Mouse (Mus musculus) kidney, postnatal 0 days (tissue): ENCODE data around the gene Myf6. TPM values are rescaled to one million over a fixed set of nuclear protein-coding genes. Genes with fewer than 3 reads are reported as not detected.

Source experiments
- ATAC-seq: fragments of 200-750 bp; cut with Nextera tagmentation; replicated peaks from 2 replicates; pipeline ENCODE4 v1.8.0; 2017; ENCODE audit warnings: low read depth, moderate number of reproducible peaks, moderate TSS enrichment, moderate library complexity; ENCODE audit not compliant: low FRiP score
- DNase-seq: peaks from one replicate; pipeline ENCODE4 v3.0.0-alpha.2; 2016; ENCODE audit warnings: low spot score
- H3K27ac ChIP-seq: fragments of 300-500 bp; sonication (generic); 2 replicates; pipeline ENCODE4 v1.5.1; 2014; ENCODE audit warnings: mild to moderate bottlenecking
- H3K27me3 ChIP-seq: fragments of 300-500 bp; sonication (generic); 2 replicates; pipeline ENCODE4 v1.6.1; 2014; ENCODE audit warnings: low read length, mixed read lengths; ENCODE audit not compliant: insufficient read depth
- H3K36me3 ChIP-seq: fragments of 300-500 bp; sonication (generic); 2 replicates; pipeline ENCODE4 v1.6.1; 2014; ENCODE audit warnings: low read length, mixed read lengths; ENCODE audit not compliant: insufficient read depth
- H3K4me1 ChIP-seq: fragments of 300-500 bp; sonication (generic); replicated peaks from 2 replicates; pipeline ENCODE4 v1.6.1; 2014; ENCODE audit warnings: antibody characterized with exemption, low read length, mixed read lengths; ENCODE audit not compliant: insufficient read depth
- H3K4me2 ChIP-seq: fragments of 300-500 bp; sonication (generic); 2 replicates; pipeline ENCODE4 v1.6.1; 2014; ENCODE audit warnings: mild to moderate bottlenecking, low read length, moderate library complexity, mixed read lengths
- H3K4me3 ChIP-seq: fragments of 300-500 bp; sonication (generic); replicated peaks from 2 replicates; pipeline ENCODE4 v1.5.1; 2014; ENCODE audit warnings: low read depth, low read length
- H3K9ac ChIP-seq: fragments of 300-500 bp; sonication (generic); 2 replicates; pipeline ENCODE4 v1.6.1; 2014; ENCODE audit warnings: low read depth, low read length
- H3K9me3 ChIP-seq: fragments of 300-500 bp; sonication (generic); replicated peaks from 2 replicates; pipeline ENCODE4 v1.6.1; 2016; ENCODE audit warnings: low read length, inconsistent platforms, mixed read lengths
- CTCF ChIP-seq: IDR thresholded peaks from 2 replicates; pipeline ENCODE4 v1.5.1; 2016; ENCODE audit warnings: antibody characterized with exemption, low read depth, mild to moderate bottlenecking, moderate library complexity
- WGBS: fragments of 180-500 bp; shearing (Covaris S2); extraction: QIAGEN DNeasy Blood & Tissue Kit; methylation state at CpG from one replicate; pipeline ENCODE4 v1.1.7; 2014; 5-methylcytosine and 5-hydroxymethylcytosine counted together
- polyA plus RNA-seq: library from polyadenylated mRNA; unstranded; fragments of >200 nt; fragmentation: Nextera tagmentation; extraction: Ambion mirVana; gene quantifications from 2 replicates; pipeline ENCODE4 v1.2.1, GENCODE M21; 2015

The Myf6 gene
- polyA plus RNA-seq, 1 experiment from 2014 or later, result not detected

DNA sequence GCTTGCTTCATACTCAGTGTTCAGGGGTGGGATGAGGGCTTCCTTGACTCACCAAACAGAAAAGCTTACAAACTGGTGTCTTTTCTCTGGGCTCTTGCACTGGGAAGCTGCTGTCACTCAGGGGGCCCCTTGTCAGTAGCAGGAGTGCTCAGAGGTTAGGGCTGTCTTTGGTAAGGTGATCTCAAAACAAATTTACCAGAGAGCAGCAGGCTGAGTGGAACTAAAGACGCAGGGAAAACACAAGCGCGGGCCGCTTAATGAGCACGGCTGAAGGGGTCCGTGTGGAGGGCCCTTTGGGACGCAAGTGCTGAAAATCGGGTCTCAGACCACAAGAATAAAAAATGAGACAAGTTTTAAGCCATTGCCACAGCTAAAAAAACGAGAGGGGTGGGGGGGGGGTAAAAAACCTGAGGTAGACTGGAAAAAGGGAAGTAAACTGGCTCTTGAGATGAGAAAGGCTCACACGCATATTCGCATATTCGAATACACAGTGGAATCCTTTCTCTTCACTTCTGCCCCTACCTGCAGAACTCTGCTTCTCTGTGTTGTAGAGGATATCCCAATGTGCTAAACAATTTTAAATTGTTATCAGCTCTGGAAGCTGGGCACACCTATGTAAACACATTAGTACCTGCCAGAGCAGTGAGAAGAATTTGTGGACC, 5.8 kb downstream of the Myf6 start:
- Histone ChIP-seq H3K27ac (no peak overlapping the region), H3K27me3 (0 out of 2 replicates have a peak, but pooled peaks cover 4% of the 10 kb centered on the region), H3K4me3 (no peak overlapping the region), H3K9ac (no peak overlapping the region), H3K36me3 (no peaks in the 10 kb centered on the region), H3K9me3 (no peaks in the 10 kb centered on the region), H3K4me1 (no peaks in the 10 kb centered on the region), H3K4me2 (no peak overlapping the region)
- ATAC-seq (no peak), DNase-seq (no peak)
- WGBS, result 27% methylated on average over 12 of the region's 12 CpGs
- no peak for TF ChIP-seq CTCF

DNA sequence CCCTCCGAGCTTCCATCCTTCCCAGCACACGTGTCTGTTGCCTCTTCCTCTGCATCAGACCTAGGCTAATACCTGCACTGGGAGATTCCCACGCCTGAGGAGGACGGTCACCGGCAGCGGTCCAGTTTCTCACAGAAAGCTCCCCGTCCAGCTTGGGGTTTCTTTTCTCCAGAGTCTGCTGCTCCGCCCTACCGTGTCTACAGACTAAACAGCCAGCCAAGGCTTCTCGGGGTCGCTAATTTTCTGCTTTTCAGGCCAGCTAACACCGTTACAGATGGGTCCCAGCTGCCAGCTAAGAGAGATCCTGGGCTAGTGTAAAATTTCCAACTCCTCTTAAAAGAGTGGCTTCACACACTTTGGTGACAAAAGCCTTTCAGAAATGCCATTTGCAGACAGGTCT, 7.8 kb downstream of the Myf6 start:
- ATAC-seq (no peak), DNase-seq (peak; percentile 24)
- H3K9me3 ChIP-seq, result no peaks in the 10 kb centered on the region
- no peak overlapping the region for H3K4me2 ChIP-seq
- no peak overlapping the region for H3K4me3 ChIP-seq
- WGBS, result 28% methylated on average over 12 of the region's 12 CpGs
- no peak overlapping the region for H3K9ac ChIP-seq
- H3K36me3 ChIP-seq, result no peaks in the 10 kb centered on the region
- TF ChIP-seq CTCF, result no peak
- 0 out of 2 replicates have a peak, but pooled peaks cover 4% of the 10 kb centered on the region for H3K27me3 ChIP-seq
- H3K4me1 ChIP-seq, result no peaks in the 10 kb centered on the region
- H3K27ac ChIP-seq, result no peak overlapping the region

- Histone ChIP-seq H3K4me3 (no peak within 1 kb of the TSS), H3K27me3 (0 out of 2 replicates have a peak, but pooled peaks cover 4% of the 10 kb centered on the region), H3K9ac (no peak within 1 kb of the TSS), H3K4me2 (no peak within 1 kb of the TSS), H3K27ac (no peak within 1 kb of the TSS), H3K9me3 (no peaks in the 10 kb centered on the region), H3K4me1 (no peaks in the 10 kb centered on the region), H3K36me3 (no peaks in the 10 kb centered on the region)
- DNase-seq, result no peak
- no peak for ATAC-seq
- 57% methylated on average over 8 of the region's 8 CpGs for WGBS
- TF ChIP-seq CTCF, result no peak
Measured at GRCm38 (mm10) chr10:107485870-107486269, 8.7 kb downstream of the Myf6 start, which contains the start of gene Myf5. Gene Myf5 (minus strand): TSS chr10:107486134.

GRCm38 (mm10) chr10:107484050-107484449, 10.5 kb downstream of the Myf6 start:
- no peaks in the 10 kb centered on the region for H3K36me3 ChIP-seq
- H3K4me2 ChIP-seq, result no peak overlapping the region
- no peak overlapping the region for H3K27ac ChIP-seq
- H3K27me3 ChIP-seq, result 0 out of 2 replicates have a peak, but pooled peaks cover 4% of the 10 kb centered on the region
- ATAC-seq, result peak; percentile 33; the same call in 1 of the 2 replicates
- no peak for TF ChIP-seq CTCF
- no peaks in the 10 kb centered on the region for H3K9me3 ChIP-seq
- DNase-seq, result no peak
- H3K9ac ChIP-seq, result no peak overlapping the region
- WGBS, result 51% methylated on average over 10 of the region's 10 CpGs
- H3K4me3 ChIP-seq, result no peak overlapping the region
- H3K4me1 ChIP-seq, result no peaks in the 10 kb centered on the region

DNA sequence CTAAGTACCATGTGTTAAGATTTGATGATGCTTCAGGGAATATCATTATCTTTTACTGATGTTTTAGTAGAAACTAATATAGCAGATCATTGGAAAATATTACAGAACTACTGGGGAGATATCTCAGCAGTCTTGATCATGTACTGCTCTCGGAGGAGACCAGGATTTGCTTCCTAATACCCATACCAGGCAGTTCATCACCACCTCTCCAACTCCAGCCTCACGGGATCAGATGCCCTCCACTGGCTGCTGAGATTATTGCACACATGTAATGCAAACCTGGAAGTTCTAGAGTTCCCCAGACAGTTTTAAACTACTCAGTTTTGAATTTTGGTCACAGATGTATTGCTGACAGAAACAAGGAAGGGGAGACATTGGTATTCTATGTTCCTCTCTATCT, 21.0 kb downstream of the Myf6 start:
- no peaks in the 10 kb centered on the region for H3K4me1 ChIP-seq
- H3K9ac ChIP-seq, result no peak overlapping the region
- no peak overlapping the region for H3K4me2 ChIP-seq
- 48% methylated on average over 2 of the region's 2 CpGs for WGBS
- H3K9me3 ChIP-seq, result no peaks in the 10 kb centered on the region
- H3K27ac ChIP-seq, result no peak overlapping the region
- no peak for DNase-seq
- TF ChIP-seq CTCF, result peak; percentile 35; the same call in 1 of the 2 replicates
- H3K36me3 ChIP-seq, result no peaks in the 10 kb centered on the region
- no peak for ATAC-seq
- H3K27me3 ChIP-seq, result no peaks in the 10 kb centered on the region
- H3K4me3 ChIP-seq, result no peak overlapping the region

- DNase-seq, result no peak
- H3K4me1 ChIP-seq, result no peaks in the 10 kb centered on the region
- no peaks in the 10 kb centered on the region for H3K27me3 ChIP-seq
- no peak overlapping the region for H3K4me2 ChIP-seq
- H3K9me3 ChIP-seq, result no peaks in the 10 kb centered on the region
- no peaks in the 10 kb centered on the region for H3K36me3 ChIP-seq
- no peak overlapping the region for H3K9ac ChIP-seq
- no peak overlapping the region for H3K4me3 ChIP-seq
- 66% methylated on average over 5 of the region's 5 CpGs for WGBS
- ATAC-seq, result no peak
- H3K27ac ChIP-seq, result no peak overlapping the region
- TF ChIP-seq CTCF, result no peak
Measured at GRCm38 (mm10) chr10:107471712-107472111, 22.8 kb downstream of the Myf6 start.
